Mouse (Mus musculus) embryo, embryonic 11 days (tissue): Measurements from ENCODE around the gene Dscam.

Experiments used
- DNase-seq: peaks from one replicate; pipeline ENCODE4 v3.0.0-alpha.2; 2015

Gene Dscam

DNA sequence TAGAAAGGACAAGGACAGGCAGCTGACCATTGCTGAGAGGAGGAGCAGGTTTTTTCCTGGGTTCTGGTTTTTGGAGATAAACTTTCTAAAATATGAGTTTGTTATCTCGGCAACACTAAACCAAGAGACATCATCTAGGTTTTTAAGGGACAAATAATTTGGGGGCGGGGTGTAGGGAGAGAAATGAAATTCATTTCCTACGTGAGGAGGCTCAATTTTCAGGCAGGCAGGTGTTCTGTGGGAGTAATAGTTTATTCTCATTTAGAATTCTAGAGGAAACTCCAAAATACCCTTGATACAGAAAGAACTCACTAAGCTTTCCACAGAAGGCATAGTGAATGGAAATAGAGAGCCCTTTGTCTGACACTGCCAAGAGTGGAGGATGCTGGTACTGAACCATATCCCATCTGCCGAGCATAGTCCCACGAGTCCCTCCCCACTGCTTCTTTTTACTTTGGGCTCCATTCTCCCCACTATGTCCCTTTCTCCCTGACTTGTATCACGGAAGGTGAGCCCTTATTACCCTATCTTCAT is 415.5 kb downstream of the Dscam start:
- no peak for DNase-seq

DNA sequence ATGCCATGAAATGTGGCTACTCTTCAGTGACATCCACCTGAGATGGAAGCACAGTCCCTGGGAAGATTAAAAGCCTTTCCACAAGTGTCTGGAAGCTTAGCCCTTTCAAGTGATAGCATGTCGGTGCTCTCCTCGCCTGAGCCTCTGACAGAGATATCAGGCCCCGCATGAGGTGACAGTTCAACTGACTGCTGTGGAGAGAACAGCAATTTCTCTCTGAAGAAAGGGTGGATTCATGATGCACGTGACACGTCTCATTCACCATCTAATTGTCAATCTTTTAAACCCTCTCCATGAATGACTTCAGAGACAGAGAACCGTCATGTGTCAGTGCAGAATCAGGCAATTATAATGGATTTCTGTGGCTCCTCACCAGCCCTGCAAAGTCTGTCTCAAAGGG is 416.2 kb downstream of the Dscam start:
- DNase-seq, result no peak

DNA sequence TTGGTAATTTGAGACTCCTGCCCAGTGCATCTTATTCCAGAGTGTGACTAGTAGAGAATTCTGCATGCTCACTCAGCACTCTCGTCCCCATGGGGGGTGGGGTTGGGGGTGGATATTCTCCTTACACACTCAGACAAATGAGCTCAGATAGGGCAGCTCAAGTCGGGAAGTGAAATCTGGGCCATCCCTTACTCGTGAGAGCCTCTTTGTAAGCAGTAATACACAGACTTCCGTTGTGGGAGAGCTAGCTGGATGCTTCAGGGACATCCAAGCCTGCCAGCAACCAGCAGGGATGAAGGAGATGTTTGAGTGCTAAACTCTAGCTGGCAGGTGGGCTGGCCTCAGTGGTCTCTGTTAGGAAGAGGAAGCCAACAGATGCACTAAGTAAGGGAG is 416.8 kb downstream of the Dscam start:
- no peak for DNase-seq

DNA sequence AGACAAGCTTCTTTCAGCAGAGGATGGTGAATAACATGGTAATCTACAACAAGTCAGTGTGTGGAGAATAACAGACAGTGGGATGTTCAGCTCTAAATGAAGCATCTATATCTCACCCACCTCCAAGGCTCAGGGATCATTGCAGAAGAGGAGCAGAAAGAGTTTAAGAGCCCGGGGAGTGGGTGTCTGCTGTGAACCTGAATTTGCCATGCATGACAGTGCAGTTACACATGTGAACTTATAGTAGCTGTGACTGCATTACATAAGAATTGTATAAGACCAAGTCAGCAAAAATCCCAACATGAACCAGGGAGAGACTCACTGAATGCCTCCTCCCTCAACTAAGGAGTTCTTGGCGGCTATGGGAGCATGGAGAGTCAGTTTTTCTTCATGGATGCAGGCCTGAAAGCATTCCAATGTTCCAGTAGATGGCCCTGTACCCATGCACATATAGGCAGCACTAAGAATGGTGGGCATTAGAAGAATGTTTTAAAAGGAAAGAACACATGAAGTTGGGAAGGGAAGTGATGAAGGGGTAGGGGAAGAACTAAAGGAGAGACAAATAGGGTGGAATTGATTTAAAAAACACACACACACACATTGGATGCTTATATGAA is 417.3 kb downstream of the Dscam start:
- no peak for DNase-seq

DNA sequence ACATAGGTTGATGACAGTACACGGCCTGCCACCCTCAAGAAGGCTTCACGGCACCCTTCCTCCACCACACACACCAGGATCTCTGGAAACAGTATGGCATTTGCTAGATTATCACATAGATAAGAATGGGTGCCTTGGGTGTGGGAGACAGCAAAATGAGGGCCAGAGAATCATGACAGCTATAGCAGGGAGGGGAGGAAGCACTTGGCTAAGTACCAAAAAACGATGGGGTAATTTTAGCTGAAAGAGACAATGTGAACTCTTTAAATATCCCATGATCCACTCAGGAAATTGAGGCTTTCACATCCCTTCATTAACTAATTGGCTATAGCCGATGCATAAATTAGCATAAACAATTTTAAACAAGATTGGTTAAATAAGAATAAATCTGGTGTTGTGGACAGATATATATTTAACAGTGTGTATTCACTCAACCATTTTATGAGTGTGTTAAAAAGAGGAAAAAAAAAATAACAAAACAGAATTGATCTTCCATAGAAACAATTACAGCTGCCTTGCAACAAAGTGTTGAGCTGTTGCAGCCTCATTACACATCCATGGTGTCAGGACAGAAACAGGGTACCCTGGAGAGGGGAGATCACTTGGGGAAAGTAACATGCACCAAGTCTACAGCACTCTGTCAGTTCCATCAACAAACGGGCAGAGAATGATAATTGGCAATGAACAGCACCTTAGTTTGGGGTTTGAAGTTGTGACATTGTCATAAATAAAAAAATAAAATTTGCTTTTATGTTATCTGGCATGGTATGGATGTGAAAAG is 427.9 kb downstream of the Dscam start:
- DNase-seq, result no peak

DNA sequence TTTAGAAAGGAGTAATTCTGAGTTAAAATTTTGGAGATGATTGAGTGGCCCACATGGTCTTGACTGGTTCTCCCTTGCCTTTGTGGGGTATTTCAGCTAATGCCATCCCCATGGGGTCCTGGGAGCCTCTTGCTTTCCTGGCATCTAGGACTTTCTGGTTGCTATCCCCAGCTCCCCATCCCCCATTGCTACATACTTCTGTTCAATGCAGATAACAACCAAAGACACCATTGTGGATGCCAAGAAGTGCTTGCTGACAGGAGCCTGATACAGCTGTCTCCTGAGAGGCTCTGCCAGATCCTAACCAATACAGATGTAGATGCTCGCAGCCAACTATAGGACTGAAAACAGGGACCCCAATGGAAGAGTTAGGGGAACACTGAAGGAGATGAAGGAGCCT is 429.2 kb downstream of the Dscam start:
- DNase-seq, result no peak

DNA sequence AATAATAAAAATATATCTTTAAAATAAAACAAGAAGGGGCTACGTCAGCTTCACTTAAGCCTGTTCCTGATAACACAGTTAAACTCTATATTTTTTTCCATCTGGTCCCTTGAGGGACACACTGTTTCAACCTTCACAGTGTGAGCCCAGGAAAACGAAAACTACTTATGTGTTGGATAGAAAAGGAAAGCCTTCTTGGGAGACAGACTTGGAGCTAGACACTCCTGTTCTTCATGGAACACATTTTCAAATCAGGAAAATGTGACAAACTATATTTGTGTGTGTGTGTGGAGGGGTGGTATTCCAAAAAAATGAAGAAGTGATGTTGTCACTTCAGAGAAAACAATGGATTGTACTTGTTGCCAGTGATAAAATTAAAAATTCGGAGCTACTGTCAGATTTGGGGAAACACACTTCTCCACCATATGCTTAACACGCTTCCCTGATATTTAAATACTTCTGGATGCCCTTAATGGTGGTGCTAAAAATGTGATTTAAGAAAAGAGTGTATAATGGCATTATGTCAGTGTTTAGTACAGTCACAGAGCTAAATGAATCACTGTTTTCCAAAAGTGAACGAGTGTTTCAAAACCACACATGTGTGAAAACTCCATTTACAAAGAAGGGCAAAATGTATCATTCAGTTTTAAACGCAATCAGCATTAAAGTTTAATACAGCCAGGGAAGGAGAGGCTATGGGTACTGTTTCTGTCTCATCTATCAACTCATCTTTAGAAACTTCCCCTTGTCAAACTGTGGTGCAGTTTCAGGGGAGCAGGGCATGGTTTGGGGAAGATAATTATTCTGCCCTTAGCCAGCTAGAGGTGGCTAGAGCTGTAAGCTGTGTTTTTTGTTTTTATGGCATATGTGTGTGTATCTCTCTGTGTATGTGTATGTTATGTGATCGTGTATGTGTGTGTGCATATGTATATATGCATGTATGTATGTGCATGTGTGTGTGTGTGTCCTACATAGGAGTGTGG is 430.2 kb downstream of the Dscam start:
- DNase-seq, result no peak

DNA sequence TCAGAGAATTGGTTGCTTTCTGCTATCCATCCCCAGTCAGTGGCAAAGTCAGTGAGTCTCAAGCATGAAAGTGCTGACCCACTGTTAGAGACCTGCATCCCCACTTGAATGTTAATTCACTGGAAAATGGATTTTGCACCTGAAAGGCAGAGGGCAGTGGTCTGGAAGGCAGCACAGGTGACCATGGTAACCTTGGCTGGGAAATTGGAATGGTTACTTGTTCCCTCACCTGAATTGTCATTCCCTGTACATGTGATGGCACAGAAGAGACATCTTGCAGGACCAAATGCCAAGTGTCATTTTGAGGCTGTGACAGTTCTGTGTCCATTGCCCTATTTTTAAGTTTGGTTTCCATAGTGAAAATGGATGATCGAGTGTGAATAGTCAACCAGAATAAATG is 434.1 kb downstream of the Dscam start:
- no peak for DNase-seq

DNA sequence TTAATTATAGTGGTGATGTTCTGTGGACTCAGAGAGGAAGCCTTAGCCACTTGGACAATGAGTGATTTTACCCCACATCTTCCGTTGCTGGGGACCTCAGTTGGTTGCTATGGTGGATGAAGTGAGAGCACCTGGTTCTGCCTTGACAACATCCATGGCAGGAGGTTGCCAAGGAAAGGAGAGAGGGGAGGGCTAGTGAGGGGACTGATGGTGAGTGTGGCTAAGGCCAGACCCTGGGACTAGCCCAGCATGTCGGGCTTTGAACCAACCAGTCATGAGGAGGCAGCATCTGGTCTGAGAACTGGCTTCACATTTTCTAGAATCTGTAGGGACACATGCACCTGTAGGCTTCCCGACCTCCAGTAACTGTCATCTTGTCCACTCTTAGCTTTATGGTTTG is 439.7 kb downstream of the Dscam start:
- no peak for DNase-seq

DNA sequence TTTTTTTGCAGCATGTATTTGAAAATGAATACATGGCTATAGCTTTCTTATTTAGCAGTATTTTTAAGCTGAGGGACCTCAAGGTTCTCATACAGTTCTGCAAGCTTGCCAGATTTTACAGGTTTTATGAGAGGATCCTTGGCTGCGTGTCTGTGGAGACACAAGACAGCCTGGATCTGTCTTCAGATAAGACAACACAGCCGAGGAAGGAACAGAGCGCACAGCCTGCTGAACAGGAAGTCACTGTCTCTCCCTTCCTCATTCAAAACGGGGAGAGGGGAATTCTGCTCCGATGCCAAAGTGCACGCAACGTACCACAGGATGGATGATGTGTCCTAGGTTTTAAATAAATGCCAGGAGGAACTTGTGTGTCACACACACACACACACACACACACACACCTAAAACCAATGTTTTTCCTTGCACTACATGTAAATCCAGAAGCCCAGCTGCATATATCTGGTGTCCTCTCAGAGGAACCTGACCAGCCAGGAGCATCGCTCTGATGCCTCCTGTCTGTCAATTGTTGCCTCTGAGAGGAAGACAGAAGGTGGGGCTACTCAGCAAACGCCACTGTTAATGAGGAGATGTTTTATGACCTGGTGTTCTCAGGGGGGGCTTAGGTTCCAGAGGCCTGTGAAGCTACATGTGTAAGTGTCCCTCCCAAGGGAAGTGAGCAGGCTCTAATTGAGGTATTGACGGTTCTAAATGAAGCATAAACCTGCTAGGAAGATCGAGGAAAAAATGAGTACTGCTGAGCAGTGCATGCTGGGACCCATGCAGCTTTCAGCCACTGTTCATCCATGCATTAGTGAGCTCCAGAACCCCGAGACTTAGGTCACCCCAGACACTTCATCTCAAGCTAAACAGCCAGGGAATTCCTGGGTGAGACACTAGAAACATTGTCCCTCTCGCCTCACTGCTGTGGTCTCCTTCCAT is 442.4 kb downstream of the Dscam start:
- no peak for DNase-seq

DNA sequence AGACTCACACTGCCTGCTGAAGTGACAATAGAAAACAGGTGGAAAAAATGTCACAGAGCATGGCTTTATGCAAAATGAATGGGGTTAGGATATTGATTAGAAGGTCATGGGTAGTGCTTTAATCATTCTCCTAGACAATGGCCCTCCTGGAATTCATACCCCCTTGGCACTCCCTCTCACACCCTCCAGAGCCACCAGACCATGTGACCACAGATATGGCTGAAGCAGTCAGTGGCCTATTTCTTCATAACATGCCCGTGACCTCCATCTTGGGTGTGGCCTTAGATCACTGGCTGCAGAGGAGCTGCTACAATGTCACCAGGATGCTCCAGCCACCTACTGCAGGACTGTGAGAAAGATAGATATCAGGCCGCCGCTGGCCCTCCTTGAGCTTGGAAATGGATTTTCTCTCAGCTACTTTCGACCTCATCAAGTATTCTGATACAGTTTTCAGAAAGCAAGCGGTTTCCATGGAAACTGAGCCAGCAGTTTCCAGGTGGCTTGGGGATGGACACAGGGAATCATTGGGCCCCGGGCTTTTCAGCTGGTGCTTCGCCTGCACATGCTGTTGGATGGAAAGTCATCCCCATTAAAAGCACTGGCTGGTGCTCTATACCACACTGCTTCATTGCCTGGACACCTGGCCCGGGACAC is 445.4 kb downstream of the Dscam start:
- no peak for DNase-seq

DNA sequence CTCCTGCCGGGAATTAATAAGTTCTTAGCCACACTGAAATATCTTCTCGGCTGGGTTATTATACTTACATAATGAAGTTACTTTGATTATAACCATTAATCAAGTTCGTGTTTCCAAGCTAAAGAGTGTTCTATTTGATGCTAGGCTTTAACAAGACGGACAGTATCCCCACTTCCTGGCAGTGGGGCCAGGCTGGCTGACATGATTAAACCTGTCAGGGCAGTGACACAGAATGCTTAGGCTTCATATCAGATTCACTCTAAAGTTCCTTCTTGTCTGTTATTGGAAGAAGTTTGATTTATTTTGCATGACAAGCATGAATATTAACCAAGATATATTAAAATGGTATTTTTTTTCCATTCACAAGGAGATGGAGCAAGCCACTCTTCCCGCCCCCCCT is 446.0 kb downstream of the Dscam start:
- no peak for DNase-seq

DNA sequence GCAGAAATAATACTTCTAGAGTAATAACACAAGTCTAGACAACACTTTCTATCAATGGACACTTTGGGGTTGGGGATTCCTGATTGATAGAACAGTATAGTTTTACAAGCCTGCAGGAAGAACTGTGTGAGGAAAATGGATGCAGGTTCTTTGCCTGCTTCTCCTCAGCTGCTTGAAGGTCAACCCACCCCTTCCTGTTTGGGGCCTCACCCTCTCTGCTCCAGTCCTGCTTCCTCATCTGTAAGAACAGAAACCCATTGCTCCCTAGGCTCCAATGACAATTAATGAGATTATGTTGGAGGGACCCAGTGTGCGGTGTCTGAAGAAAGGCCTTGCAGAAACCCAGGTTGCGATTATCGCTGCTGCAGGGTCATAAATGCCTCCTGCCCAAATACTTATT is 446.4 kb downstream of the Dscam start:
- DNase-seq, result no peak

DNA sequence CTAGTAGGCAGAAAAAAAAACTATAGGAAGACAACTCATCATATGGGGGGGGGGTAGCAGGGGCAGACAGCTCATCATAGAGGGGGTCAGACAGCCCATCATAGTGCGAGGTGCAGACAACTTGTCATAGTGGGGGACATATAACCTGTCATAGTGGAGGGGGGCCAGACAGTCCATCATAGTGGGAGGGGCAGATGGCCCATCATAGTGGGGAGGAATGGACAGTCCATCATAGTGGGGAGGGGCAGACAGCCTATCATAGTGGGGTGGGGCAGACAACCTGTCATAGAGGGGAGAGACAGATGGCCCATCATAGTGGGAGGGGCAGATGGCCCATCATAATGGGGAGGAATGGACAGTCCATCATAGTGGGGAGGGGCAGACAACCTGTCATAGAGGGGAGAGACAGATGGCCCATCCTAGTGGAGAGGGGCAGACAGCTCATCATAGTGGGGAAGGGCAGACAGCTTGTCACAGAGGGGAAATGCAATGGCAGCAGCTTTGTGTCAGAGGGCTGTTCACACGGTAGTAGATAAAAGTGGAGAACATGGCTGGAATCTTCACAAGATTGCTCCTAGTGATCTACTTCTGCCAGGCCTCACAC is 447.4 kb downstream of the Dscam start:
- DNase-seq, result no peak

DNA sequence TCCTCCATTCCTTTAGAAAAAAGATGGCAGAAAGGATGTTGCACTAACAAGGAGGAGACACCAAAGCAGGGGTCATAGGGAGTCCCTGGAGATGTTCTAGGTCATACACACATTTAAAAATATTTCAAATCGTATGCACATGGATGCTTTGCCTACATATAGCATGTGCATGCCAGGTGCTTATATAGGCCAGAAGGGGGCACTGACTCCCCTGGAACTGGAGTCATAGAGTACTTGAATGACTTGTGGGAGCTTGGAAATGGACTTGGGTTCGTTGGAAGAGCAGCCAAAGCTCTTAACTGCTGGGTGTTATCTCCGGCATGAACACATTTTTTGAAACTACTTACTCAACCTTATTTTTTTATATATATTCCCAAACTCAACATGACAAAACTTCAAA is 448.4 kb downstream of the Dscam start:
- no peak for DNase-seq

DNA sequence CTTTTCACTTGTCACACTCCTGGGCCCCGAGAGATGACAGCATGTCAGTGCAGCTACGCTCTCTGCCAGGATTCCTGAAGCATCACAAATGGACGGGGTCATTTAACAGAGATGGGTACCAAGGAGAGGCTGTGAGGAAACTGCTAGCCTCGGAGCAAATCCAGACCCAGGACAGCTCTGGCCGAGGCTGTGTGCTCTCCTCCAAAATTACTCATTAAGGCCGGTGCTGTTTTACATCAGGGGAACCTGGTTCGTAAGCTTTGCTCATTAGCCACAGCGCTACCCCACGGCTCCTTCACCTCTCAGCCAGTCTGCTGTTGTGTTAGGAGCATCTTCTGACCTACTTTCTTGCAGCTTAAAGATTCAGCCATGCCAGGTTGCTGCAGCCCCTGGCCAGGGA is 449.3 kb downstream of the Dscam start:
- no peak for DNase-seq

DNA sequence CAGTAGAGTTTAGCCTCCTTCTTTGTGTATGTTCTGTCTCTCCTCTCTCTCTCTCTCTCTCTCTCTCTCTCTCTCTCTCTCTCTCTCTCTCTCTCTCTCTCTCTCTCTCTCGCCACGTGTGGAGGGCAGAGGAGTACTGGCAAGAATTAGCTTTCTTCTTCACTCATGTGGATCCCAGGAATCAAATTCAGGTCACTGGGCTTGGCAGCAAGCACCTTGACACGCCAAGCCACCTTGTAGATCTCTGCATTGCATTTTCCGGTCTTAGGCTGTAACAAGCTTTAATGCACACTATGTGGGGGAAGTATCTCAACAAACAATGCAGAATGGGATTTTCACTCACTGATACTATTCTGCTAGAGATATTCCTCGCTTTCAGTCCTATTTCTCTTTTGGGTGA is 449.9 kb downstream of the Dscam start:
- no peak for DNase-seq

DNA sequence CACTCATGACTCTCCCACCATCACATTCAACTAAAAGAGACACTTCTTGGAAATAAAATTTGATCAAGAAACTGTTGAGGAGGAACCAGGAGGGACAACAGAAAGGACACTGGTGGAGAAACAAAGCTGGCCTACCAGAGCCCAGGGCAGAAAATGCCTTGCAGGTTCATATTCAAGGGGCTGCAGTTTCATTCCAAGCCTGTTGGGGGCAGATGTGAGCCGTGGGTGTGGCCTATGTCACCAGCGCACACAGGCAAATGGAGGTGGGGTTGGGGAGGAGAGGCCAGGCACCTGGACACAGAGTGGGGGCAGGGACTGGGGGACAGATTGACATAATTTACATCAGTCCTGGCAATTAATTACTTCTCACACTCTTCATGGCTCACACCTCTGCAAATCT is 452.3 kb downstream of the Dscam start:
- peak; percentile 50 for DNase-seq

DNA sequence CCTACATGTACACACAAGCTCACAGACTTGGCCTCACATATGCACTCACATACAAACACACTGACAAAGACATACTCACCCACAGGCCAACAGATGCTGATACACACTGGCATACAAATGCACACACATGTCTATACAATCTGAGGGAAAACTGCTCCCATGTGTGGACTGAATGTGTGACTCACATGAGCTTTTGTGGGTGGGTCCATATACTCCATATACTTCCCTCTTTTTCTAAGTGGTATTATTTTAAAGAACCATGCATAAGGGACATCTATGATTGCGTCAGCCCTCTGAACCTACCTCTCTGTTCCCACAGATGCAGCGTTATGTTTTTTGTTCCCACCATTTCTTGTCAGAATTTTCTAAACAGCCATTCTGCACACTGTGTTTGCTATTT is 453.9 kb downstream of the Dscam start:
- no peak for DNase-seq

DNA sequence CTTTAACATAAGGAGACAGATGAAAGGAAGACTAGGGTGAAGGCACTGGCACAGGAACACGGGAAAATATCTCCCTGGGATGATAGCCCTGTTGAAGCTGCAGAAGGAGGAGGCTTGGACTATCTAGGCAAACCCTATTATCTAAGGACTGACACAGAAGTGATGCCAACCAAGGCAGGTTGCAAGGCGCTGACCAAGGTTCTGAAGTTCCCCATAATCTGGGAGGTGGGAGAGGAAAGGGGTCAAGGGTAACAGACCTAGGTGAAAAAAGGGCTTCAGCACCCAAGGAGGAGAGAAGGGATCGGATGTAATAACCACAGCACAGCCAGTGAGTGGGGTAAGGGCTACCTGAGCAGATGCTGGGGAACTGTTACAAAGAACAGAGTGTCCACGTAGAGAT is 458.6 kb downstream of the Dscam start:
- DNase-seq, result peak; percentile 63

DNA sequence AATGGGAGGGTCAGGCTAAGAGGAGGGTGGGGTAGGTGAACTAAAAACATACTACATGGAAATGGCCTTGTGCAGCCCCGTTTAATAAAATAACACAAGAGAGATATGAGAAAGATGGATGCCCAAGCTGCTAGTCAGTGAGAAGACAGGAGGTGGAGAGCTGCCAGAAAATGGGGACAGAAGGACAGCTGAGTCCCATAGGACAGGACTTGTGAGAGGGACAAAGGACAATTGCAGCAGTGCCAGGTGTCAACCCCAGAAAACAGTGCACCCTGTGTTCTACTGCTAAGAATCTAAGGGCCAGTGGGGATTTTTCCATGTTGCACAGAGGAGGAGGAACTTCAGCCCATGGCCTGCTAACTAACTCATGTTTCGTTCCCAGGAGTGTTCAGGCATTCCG is 470.0 kb downstream of the Dscam start:
- no peak for DNase-seq
